ENCODE assay signal across 8 mouse cellular contexts in genomic region chr1:128832201-128832883, GRCm38 (mm10).
DNase-seq lines count a peak whose midpoint lies in the region; ATAC-seq and TF ChIP-seq lines count a peak whose summit lies in the region.

No protein-coding gene starts in this region.

- DNase-seq in forebrain, embryonic 14.5 days (ENCODE audit: low spot score): peak; percentile 83
- DNase-seq in heart, postnatal 25 days (ENCODE audit: low spot score): peak; percentile 35
- peak; percentile 70 for DNase-seq in layer of hippocampus, adult 11-12 months (ENCODE audit: low spot score)
- peak; percentile 68 to 78 for DNase-seq in lung, adult 18-20 months
- peak; percentile 92 for DNase-seq in testis, postnatal 10 days (ENCODE audit: low spot score)

- H3K27ac ChIP-seq in forebrain, embryonic 14.5 days (ENCODE audit: low read depth, low read length): no peak overlapping the region
- no peak overlapping the region for H3K27ac ChIP-seq in neural tube, embryonic 14.5 days (ENCODE audit: low read depth, low read length)

- no peaks in the 10 kb centered on the region for H3K36me3 ChIP-seq in E14TG2a.4 (ENCODE audit: insufficient read depth, low read length)
- no peaks in the 10 kb centered on the region for H3K36me3 ChIP-seq in forebrain, embryonic 14.5 days (ENCODE audit: control insufficient read depth, insufficient read depth, low read length)
- no peaks in the 10 kb centered on the region for H3K36me3 ChIP-seq in neural tube, embryonic 14.5 days (ENCODE audit: control insufficient read depth, insufficient read depth, low read length)

- H3K9me3 ChIP-seq in E14TG2a.4 (ENCODE audit: low read length): no peaks in the 10 kb centered on the region
- H3K9me3 ChIP-seq in forebrain, embryonic 14.5 days (replicated peaks; ENCODE audit: control insufficient read depth, low read length): no peaks in the 10 kb centered on the region
- no peaks in the 10 kb centered on the region for H3K9me3 ChIP-seq in neural tube, embryonic 14.5 days (ENCODE audit: control insufficient read depth, low read length)

- TF ChIP-seq CTCF in E14TG2a.4 (conservative IDR thresholded peaks at IDR 0.05; ENCODE audit: low read length): peak; percentile 57

- peaks cover 4% of the 10 kb centered on the region; the same call in 1 of the 2 replicates for H3K4me1 ChIP-seq in E14TG2a.4 (replicated peaks; ENCODE audit: low read depth, low read length)
- H3K4me1 ChIP-seq in forebrain, embryonic 14.5 days (ENCODE audit: control insufficient read depth, insufficient read depth, low read length): no peaks in the 10 kb centered on the region
- H3K4me1 ChIP-seq in neural tube, embryonic 14.5 days (ENCODE audit: control insufficient read depth, insufficient read depth, low read length): no peaks in the 10 kb centered on the region

- WGBS in forebrain, embryonic 14.5 days: 42% methylated on average over 18 of the region's 18 CpGs
- WGBS in neural tube, embryonic 14.5 days: 31% methylated on average over 18 of the region's 18 CpGs

- peak; percentile 60; the same call in 1 of the 2 replicates for ATAC-seq in cerebellum, adult (ENCODE audit: insufficient number of reproducible peaks, low FRiP score, low TSS enrichment)
- peak; percentile 78 for ATAC-seq in forebrain, embryonic 14.5 days
- peak; percentile 59 for ATAC-seq in neural tube, embryonic 14.5 days (ENCODE audit: low read depth)

- peaks cover 4% of the 10 kb centered on the region; the same call in 1 of the 2 replicates for H3K27me3 ChIP-seq in E14TG2a.4 (ENCODE audit: insufficient read depth, low read length)
- H3K27me3 ChIP-seq in forebrain, embryonic 14.5 days (replicated peaks; ENCODE audit: control insufficient read depth, insufficient read depth, low read length): no peaks in the 10 kb centered on the region
- H3K27me3 ChIP-seq in neural tube, embryonic 14.5 days (ENCODE audit: control insufficient read depth, insufficient read depth, low read length): no peaks in the 10 kb centered on the region

- no peak overlapping the region for H3K4me3 ChIP-seq in E14TG2a.4 (replicated peaks; ENCODE audit: low read length)
- H3K4me3 ChIP-seq in forebrain, embryonic 14.5 days (ENCODE audit: low read depth, low read length): no peak overlapping the region
- H3K4me3 ChIP-seq in neural tube, embryonic 14.5 days (ENCODE audit: low read depth, low read length): no peak overlapping the region

- intact Hi-C loops in heart, postnatal 25 days (cut with DNase I): loop anchor here (2.0 to 5.0 kb wide), 2 partner anchors 464 to 550 kb away; no protein-coding TSS in a partner anchor

- H3K9ac ChIP-seq in forebrain, embryonic 14.5 days (ENCODE audit: low read length): no peak overlapping the region
- H3K9ac ChIP-seq in neural tube, embryonic 14.5 days (replicated peaks; ENCODE audit: low read depth, low read length): no peak overlapping the region

- no peak overlapping the region for H3K4me2 ChIP-seq in forebrain, embryonic 14.5 days (ENCODE audit: low read length)
- H3K4me2 ChIP-seq in neural tube, embryonic 14.5 days (ENCODE audit: low read depth, low read length): peak overlapping the region; percentile 20; the same call in 1 of the 2 replicates

Comparison
In these comparisons a context has a peak if more than half of its experiments do, and no peak if none do; other contexts are left out.
1. DNase-seq: peak in every context shown above with its lines; median percentile 92 in testis, postnatal 10 days; 83 in forebrain, embryonic 14.5 days; 73 in lung, adult 18-20 months; 70 in layer of hippocampus, adult 11-12 months; 35 in heart, postnatal 25 days.